Mouse (Mus musculus) limb, embryonic 11.5 days (tissue): ENCODE measurements around the gene Myo18b. TPM values are rescaled to one million over a fixed set of nuclear protein-coding genes. Genes with fewer than 3 reads are reported as not detected.

Experiments used
- ATAC-seq: fragments of 200-750 bp; cut with Nextera tagmentation; 2 replicates; pipeline ENCODE4 v1.8.0; 2017; ENCODE audit warnings: low read depth; ENCODE audit not compliant: insufficient number of reproducible peaks, low FRiP score, low TSS enrichment
- DNase-seq: peaks from one replicate; pipeline ENCODE4 v3.0.0-alpha.2; 2015; ENCODE audit warnings: low spot score
- H3K27ac ChIP-seq: fragments of 300-500 bp; sonication (generic); replicated peaks from 2 replicates; pipeline ENCODE4 v1.5.1; 2014; ENCODE audit warnings: low read depth, mild to moderate bottlenecking, low read length
- H3K27me3 ChIP-seq: fragments of 300-500 bp; sonication (generic); 2 replicates; pipeline ENCODE4 v1.6.1; 2014; ENCODE audit warnings: mild to moderate bottlenecking, low read length, mixed read lengths; ENCODE audit not compliant: control insufficient read depth, insufficient read depth
- H3K36me3 ChIP-seq: fragments of 300-500 bp; sonication (generic); 2 replicates; pipeline ENCODE4 v1.6.1; 2014; ENCODE audit warnings: mild to moderate bottlenecking, low read length, moderate library complexity, mixed read lengths; ENCODE audit not compliant: control insufficient read depth, insufficient read depth
- H3K4me1 ChIP-seq: fragments of 300-500 bp; sonication (generic); 2 replicates; pipeline ENCODE4 v1.6.1; 2014; ENCODE audit warnings: low read length, mixed read lengths; ENCODE audit not compliant: control insufficient read depth, insufficient read depth
- H3K4me2 ChIP-seq: fragments of 300-500 bp; sonication (generic); 2 replicates; pipeline ENCODE4 v1.6.1; 2014; ENCODE audit warnings: low read depth, mild to moderate bottlenecking, moderate library complexity; ENCODE audit not compliant: severe bottlenecking
- H3K4me3 ChIP-seq: fragments of 300-500 bp; sonication (generic); 2 replicates; pipeline ENCODE4 v1.5.1; 2014; ENCODE audit warnings: low read depth, low read length
- H3K9ac ChIP-seq: fragments of 300-500 bp; sonication (generic); 2 replicates; pipeline ENCODE4 v1.6.1; 2014; ENCODE audit warnings: mild to moderate bottlenecking, low read length
- H3K9me3 ChIP-seq: fragments of 300-500 bp; sonication (generic); 2 replicates; pipeline ENCODE4 v1.6.1; 2016; ENCODE audit warnings: low read length; ENCODE audit not compliant: control insufficient read depth
- WGBS: fragments of 180-500 bp; shearing (Covaris S2); extraction: QIAGEN DNeasy Blood & Tissue Kit; methylation state at CpG from one replicate; pipeline ENCODE4 v1.1.7; 2014; 5-methylcytosine and 5-hydroxymethylcytosine counted together
- polyA plus RNA-seq: library from polyadenylated mRNA; unstranded; fragments of >200 nt; fragmentation: Nextera tagmentation; extraction: Ambion mirVana; gene quantifications from 2 replicates; pipeline ENCODE4 v1.2.1, GENCODE M21; 2014

Gene Myo18b
- polyA plus RNA-seq, 1 experiment from 2014 or later, result 0.48 TPM

DNA sequence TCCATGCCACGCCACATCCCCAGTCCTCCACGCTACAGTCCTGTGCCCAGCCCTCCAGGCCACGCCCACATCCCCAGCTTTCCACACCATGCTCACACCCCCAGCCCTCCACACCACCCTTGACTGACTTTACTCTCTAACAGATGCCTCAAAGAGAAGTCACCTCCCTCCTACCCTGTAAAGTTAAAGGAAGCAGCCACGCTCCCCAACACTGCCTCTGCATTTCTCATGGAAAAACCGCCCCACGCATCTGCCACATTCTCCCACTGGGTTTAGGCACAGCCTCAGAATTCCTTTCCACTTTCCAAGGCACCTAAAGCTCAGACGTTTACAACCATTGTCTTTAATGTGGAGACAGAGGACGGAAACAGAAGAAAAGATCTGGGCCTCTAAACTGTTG is 110.1 kb downstream of the Myo18b start:
- 76% methylated on average over 8 of the region's 8 CpGs for WGBS
- no peak for DNase-seq
- H3K9me3 ChIP-seq, result peaks cover 2% of the 10 kb centered on the region; the same call in 1 of the 2 replicates
- no peaks in the 10 kb centered on the region for H3K27me3 ChIP-seq
- H3K4me3 ChIP-seq, result no peak overlapping the region
- H3K9ac ChIP-seq, result no peak overlapping the region
- no peak overlapping the region for H3K27ac ChIP-seq
- H3K4me1 ChIP-seq, result no peaks in the 10 kb centered on the region
- H3K4me2 ChIP-seq, result no peak overlapping the region
- no peak for ATAC-seq
- H3K36me3 ChIP-seq, result no peaks in the 10 kb centered on the region

DNA sequence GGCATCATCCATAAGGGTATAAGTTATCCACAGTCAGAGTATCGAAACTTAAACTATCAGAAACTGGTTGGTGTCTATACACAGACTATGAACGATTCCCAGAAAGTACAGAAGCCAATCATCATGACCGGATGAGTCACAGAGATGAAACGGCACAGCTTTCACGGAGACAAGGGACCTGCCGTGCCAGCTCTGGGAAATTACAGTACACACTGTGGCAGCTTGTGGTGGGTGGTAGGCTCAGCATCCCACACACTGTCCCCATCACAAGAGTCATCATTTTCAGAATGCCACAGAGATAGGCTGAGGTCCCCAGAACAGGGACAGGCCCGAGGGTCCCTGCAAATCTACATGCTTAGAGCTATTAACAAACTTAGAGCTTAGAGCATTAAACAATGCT is 114.4 kb downstream of the Myo18b start:
- H3K27me3 ChIP-seq, result no peaks in the 10 kb centered on the region
- H3K9ac ChIP-seq, result no peak overlapping the region
- no peaks in the 10 kb centered on the region for H3K36me3 ChIP-seq
- whole genome bisulfite sequencing, result 92% methylated on average over 7 of the region's 7 CpGs
- H3K4me1 ChIP-seq, result no peaks in the 10 kb centered on the region
- H3K9me3 ChIP-seq, result peaks cover 3% of the 10 kb centered on the region; the same call in 1 of the 2 replicates
- H3K4me3 ChIP-seq, result no peak overlapping the region
- no peak overlapping the region for H3K27ac ChIP-seq
- no peak for DNase-seq
- no peak for ATAC-seq
- H3K4me2 ChIP-seq, result no peak overlapping the region

DNA sequence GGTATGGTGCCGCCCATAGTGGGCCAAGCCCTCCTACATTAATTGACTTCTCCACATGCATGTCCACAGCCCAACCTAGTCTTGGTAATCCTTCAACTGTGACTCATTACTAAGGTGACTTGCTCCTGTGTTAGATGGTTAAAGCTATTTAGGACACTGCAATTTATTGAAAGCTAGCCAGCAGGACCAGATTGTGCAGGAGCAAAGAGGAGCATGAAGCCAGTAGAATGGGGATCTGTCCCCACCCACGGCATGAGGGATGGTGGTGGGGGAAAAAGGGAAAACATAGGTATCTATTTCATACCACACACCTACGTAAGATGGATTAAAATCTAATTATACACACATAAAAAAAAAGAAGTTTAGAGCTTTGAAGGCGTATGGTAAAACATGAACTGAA is 114.9 kb downstream of the Myo18b start:
- no peak for DNase-seq
- Histone ChIP-seq H3K9ac (no peak overlapping the region), H3K4me2 (no peak overlapping the region), H3K36me3 (no peaks in the 10 kb centered on the region), H3K9me3 (peaks cover 3% of the 10 kb centered on the region; the same call in 1 of the 2 replicates), H3K27me3 (no peaks in the 10 kb centered on the region), H3K4me3 (no peak overlapping the region), H3K27ac (no peak overlapping the region), H3K4me1 (no peaks in the 10 kb centered on the region)
- no peak for ATAC-seq
- WGBS, result 86% methylated on average over 4 of the region's 4 CpGs

DNA sequence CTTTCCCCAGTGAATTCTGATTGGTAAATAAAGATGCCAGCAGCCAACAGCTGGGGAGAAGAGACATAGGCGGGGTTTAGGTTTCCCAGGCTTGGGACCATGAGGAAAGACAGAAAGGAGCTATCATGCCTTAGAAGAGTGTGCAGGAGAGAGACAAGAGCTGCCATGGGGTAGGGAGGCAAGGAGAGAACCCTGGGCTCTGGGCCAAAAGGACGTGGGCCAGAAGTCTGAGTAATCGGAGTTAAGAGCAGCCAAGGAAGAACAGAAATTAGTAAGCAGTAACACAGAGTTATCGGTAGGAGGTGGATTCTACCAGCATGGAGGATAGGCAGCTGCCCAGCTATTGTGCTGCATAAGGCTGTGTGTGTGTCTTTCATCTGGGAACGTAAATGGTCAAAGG is 115.8 kb downstream of the Myo18b start:
- no peak for DNase-seq
- 83% methylated on average over 5 of the region's 5 CpGs for WGBS
- ATAC-seq, result no peak

DNA sequence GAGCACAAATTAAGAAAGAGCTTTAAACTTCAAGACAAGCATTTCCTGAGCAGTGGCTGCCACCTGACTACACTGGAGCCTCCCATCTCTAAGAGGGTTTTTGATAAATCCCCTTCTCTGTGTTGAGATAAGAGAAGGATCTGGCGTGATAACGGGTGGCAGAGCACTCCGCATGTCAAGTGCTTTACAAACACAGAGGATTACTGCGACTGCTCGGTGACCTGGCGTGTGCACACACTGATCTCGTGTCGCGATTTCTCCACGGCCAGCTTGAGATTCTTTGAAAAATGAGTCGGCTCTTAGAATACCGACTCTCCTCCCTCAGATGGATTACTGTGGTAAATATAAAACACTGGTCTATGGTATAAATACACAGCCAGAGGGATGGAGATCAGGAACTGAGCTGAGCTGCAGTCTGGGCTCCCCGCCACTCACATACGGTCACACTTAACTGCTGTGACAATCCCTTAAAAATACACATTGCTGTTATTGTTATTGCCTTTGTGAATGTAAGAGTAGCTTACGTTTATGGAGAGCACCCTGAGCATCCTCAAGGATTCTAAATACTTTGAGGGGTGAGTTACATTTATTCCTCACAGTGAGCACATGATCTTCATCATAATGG is 119.3 kb downstream of the Myo18b start:
- no peak overlapping the region for H3K27ac ChIP-seq
- ATAC-seq (no peak), DNase-seq (no peak)
- no peak overlapping the region for H3K4me2 ChIP-seq
- no peaks in the 10 kb centered on the region for H3K27me3 ChIP-seq
- no peaks in the 10 kb centered on the region for H3K4me1 ChIP-seq
- H3K9ac ChIP-seq, result no peak overlapping the region
- H3K9me3 ChIP-seq, result peaks cover 3% of the 10 kb centered on the region; the same call in 1 of the 2 replicates
- 75% methylated on average over 15 of the region's 15 CpGs for WGBS
- no peaks in the 10 kb centered on the region for H3K36me3 ChIP-seq
- no peak overlapping the region for H3K4me3 ChIP-seq

More for the DNA sequence above, 115.8 kb downstream of the Myo18b start:
- H3K9ac ChIP-seq, result no peak overlapping the region
- H3K4me1 ChIP-seq, result no peaks in the 10 kb centered on the region
- H3K27ac ChIP-seq, result no peak overlapping the region
- H3K4me3 ChIP-seq, result no peak overlapping the region
- H3K27me3 ChIP-seq, result no peaks in the 10 kb centered on the region
- H3K4me2 ChIP-seq, result no peak overlapping the region
- H3K36me3 ChIP-seq, result no peaks in the 10 kb centered on the region
- peaks cover 3% of the 10 kb centered on the region; the same call in 1 of the 2 replicates for H3K9me3 ChIP-seq

DNA sequence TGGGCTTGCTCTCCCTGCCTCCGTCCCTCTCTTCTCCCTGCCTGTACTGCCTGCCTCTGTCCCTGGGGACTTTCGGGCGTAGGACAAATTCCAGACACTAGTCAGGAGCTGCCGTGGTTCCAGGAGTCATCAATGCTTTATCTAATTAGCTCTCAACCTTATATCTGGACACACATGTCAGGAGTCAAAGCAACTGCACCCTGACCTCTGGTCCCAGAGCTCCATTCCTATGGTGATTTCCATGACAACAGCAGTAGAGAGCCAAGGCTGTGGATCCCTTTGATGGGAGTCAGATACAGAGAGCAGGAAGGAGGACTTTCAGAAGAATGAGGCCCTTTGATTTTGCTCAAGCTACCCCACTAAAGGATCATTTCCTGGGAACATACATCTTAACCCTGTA is 122.7 kb downstream of the Myo18b start:
- ATAC-seq (no peak), DNase-seq (no peak)
- no peaks in the 10 kb centered on the region for H3K4me1 ChIP-seq
- WGBS, result 38% methylated on average over 4 of the region's 4 CpGs
- H3K4me2 ChIP-seq, result no peak overlapping the region
- H3K27ac ChIP-seq, result no peak overlapping the region
- H3K9me3 ChIP-seq, result no peaks in the 10 kb centered on the region
- no peak overlapping the region for H3K9ac ChIP-seq
- no peaks in the 10 kb centered on the region for H3K27me3 ChIP-seq
- no peaks in the 10 kb centered on the region for H3K36me3 ChIP-seq
- H3K4me3 ChIP-seq, result no peak overlapping the region

DNA sequence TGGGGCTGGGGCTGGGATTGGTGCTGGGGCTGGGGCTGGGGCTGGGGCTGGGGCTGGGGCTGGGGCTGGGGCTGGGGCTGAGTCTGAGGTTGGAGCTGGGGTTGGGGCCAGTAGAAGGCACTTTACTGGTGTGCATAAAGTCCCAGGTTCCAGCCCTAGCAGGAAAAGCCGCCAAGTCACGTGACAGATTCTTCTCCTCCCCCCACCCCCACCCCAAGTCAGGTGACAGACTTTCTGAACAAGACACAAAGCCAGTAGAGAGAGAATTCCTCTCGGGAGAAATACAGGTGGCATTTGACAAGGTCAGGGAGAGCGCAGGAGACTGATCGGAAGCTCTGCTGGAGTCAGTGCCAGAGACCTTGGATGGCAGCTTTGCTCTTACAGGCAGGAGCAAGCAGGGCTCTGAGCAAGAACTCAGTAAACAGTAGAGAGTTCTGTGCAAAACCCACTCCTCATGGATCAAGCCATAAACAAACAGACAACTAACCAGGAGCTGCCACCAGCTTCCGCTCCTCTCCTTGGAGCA is 124.7 kb downstream of the Myo18b start:
- Histone ChIP-seq H3K4me1 (no peaks in the 10 kb centered on the region), H3K36me3 (no peaks in the 10 kb centered on the region), H3K27ac (no peak overlapping the region), H3K4me2 (no peak overlapping the region), H3K9me3 (no peaks in the 10 kb centered on the region), H3K9ac (no peak overlapping the region), H3K27me3 (no peaks in the 10 kb centered on the region), H3K4me3 (no peak overlapping the region)
- 58% methylated on average over 6 of the region's 6 CpGs for WGBS
- ATAC-seq (no peak), DNase-seq (no peak)

DNA sequence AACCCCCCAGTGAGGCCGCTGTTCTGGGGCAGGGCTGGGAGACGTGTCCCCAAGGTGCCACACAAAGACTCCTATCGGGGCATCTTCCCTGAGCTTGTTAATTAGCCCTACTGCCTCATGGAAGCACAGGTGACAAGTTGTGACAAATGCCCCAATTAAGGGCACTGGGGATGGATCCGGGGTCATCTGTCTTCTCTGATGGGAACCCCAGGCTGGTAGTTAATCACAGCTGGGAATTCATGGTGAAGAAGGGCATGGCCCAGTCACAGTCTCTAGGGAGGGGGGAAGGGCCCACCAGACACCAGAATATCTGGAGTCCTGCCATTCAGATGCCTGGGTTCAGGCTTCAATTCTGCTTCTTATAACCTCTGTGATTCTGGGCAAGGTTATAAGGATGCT is 126.4 kb downstream of the Myo18b start:
- H3K27ac ChIP-seq, result no peak overlapping the region
- H3K36me3 ChIP-seq, result no peaks in the 10 kb centered on the region
- no peak overlapping the region for H3K9ac ChIP-seq
- no peak for DNase-seq
- ATAC-seq, result no peak
- 13% methylated on average over 4 of the region's 4 CpGs for WGBS
- no peak overlapping the region for H3K4me3 ChIP-seq
- no peaks in the 10 kb centered on the region for H3K27me3 ChIP-seq
- H3K9me3 ChIP-seq, result no peaks in the 10 kb centered on the region
- H3K4me2 ChIP-seq, result no peak overlapping the region
- H3K4me1 ChIP-seq, result no peaks in the 10 kb centered on the region
